Mouse (Mus musculus): ENCODE data around the gene Mlh1. TPM values are rescaled to one million over a fixed set of nuclear protein-coding genes. Genes with fewer than 3 reads are reported as not detected.

The Mlh1 gene
- polyA plus RNA-seq, 1 experiment from 2014 or later = 47.4 TPM

DNA sequence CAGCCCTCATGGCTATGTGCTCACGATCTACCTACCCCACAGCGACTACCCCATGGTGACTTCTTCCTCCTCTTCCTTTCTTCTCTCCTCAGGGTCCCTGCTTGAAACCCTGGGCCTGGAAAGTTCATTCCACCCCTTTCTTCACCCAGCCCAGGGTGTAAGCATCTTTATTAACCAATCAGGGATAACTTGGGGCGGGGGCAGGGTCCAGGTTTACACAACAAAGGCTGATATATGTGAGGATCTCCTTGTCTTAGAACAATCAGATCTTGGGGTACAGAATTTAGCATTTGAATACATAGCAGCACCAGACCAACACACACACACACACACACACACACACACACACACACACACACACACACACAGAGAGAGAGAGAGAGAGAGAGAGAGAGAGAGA lies 13.5 kb upstream of the Mlh1 start:
- Histone ChIP-seq H3K4me3 (no peak overlapping the region), H3K4me1 (peaks cover 13% of the 10 kb centered on the region), H3K9me3 (no peaks in the 10 kb centered on the region), H3K36me3 (no peaks in the 10 kb centered on the region), H3K27ac (replicated peaks) (peak overlapping the region; percentile 30; the same call in 1 of the 2 replicates), H3K27me3 (no peaks in the 10 kb centered on the region), H3K9ac (replicated peaks) (no peak overlapping the region), H3K4me2 (replicated peaks) (no peak overlapping the region)
- 22% methylated on average over 3 of the region's 3 CpGs for WGBS
- no peak for ATAC-seq (ENCODE audit: low FRiP score, low read depth)

DNA sequence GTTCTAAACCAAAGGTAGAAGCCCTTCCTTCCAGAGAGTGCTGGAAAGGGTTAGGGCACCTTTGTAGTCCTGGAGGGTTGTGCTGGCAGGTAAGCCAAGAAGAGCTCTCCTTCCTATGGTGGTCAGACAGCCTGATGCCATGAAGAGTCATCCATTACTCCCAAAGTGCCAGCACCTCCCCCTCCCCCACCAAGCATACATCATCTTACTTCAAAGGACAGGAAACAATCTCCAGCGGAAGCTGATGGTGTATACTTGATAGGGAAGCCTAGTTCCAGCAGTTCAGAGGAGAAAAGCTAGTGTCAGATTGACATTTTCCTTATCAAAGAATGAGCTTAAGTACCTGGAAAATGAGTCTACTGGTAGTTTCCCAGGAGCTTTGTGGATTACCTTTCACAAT lies 3.6 kb upstream of the Mlh1 start:
- H3K27me3 ChIP-seq = no peaks in the 10 kb centered on the region
- no peak for ATAC-seq (ENCODE audit: low FRiP score, low read depth)
- 71% methylated on average over 1 of the region's 1 CpGs for WGBS
- H3K9me3 ChIP-seq = no peaks in the 10 kb centered on the region
- H3K9ac ChIP-seq (replicated peaks) = no peak overlapping the region
- H3K4me1 ChIP-seq = peaks cover 44% of the 10 kb centered on the region
- H3K4me2 ChIP-seq (replicated peaks) = peak overlapping the region; percentile 86
- H3K4me3 ChIP-seq = peak overlapping the region; percentile 18
- H3K36me3 ChIP-seq = peaks cover 37% of the 10 kb centered on the region
- no peak overlapping the region for H3K27ac ChIP-seq (replicated peaks)

DNA sequence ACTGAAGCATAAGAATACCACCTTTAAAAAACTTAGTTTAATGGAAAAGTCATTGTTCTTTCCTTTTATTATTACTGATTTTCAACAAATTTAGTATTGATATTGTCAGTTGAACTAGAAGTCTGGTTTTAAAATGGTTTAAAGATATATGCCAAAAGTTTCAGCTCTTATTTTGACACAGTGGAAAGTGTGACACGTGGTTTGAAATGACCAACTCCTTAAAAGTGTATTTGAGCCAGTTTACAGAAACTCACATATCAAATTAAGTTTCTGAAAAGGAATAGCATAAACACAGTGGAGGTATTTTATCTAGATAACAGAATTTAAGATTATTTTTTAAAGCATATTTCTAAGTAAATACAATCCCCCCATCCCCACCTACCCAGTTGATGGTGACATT lies 2.4 kb upstream of the Mlh1 start:
- no peaks in the 10 kb centered on the region for H3K27me3 ChIP-seq
- peaks cover 45% of the 10 kb centered on the region for H3K4me1 ChIP-seq
- no peak overlapping the region for H3K9ac ChIP-seq (replicated peaks)
- peaks cover 29% of the 10 kb centered on the region for H3K36me3 ChIP-seq
- WGBS = 93% methylated on average over 1 of the region's 1 CpGs
- H3K4me3 ChIP-seq = no peak overlapping the region
- H3K9me3 ChIP-seq = no peaks in the 10 kb centered on the region
- ATAC-seq (ENCODE audit: low FRiP score, low read depth) = no peak
- peak overlapping the region; percentile 86 for H3K4me2 ChIP-seq (replicated peaks)
- H3K27ac ChIP-seq (replicated peaks) = no peak overlapping the region

DNA sequence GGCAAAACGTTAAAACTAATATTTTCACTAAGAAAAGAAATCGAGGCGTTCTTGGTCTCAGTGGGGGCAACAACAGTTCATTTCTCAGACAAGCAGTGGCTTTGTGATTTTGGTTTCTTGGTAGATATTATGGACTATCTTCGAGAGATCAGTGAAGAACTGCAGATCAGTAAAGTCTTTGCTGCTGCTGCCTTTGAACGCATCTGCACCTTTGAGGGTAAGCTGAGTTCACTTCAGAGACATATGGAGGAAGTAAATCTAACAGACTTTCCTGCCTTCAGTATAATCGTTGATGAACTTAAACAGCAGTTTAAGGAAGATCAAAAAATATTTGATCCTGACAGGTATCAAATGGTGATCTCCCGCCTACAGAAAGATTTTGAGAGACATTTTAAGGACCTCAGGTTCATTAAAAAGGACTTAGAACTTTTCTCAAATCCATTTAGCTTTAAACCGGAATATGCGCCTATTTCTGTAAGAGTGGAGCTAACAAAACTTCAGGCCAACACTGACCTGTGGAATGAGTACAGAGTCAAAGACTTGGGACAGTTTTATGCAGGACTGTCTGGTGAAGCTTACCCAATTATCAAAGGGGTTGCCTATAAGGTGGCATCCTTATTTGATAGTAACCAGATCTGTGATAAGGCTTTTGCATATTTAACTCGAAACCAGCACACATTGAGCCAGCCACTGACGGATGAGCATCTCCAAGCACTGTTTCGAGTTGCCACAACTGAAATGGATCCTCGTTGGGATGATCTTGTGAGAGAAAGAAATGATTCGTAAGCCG lies 1.6 kb upstream of the Mlh1 start:
- 79% methylated on average over 15 of the region's 15 CpGs for WGBS
- Histone ChIP-seq H3K4me2 (replicated peaks) (peak overlapping the region; percentile 86), H3K27ac (replicated peaks) (no peak overlapping the region), H3K27me3 (no peaks in the 10 kb centered on the region), H3K4me3 (peak overlapping the region; percentile 82), H3K9ac (replicated peaks) (peak overlapping the region; percentile 93), H3K9me3 (no peaks in the 10 kb centered on the region), H3K4me1 (peaks cover 45% of the 10 kb centered on the region), H3K36me3 (peaks cover 21% of the 10 kb centered on the region)
- no peak for ATAC-seq (ENCODE audit: low FRiP score, low read depth)

DNA sequence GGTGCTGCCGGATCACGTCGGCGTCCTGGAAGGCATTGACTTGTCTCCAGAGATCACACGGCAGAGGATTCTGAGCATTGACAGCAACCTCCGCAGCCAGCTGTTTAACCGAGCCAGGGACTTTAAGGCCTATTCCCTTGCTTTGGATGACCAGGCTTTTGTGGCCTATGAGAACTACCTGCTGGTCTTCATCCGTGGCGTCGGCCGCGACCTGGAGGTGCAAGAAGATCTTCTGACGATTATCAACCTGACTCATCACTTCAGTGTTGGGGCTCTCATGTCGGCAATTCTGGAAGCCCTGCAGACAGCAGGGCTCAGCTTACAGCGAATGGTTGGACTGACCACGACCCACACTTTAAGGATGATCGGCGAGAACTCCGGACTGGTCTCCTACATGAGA lies 765 bp upstream of the Mlh1 start:
- Histone ChIP-seq H3K4me2 (replicated peaks) (peak overlapping the region; percentile 86), H3K36me3 (peaks cover 17% of the 10 kb centered on the region), H3K4me1 (peaks cover 45% of the 10 kb centered on the region), H3K4me3 (peak overlapping the region; percentile 82), H3K9ac (replicated peaks) (peak overlapping the region; percentile 93), H3K27me3 (no peaks in the 10 kb centered on the region), H3K27ac (replicated peaks) (peak overlapping the region; percentile 92), H3K9me3 (no peaks in the 10 kb centered on the region)
- WGBS = 9% methylated on average over 19 of the region's 19 CpGs
- ATAC-seq (ENCODE audit: low FRiP score, low read depth) = no peak

DNA sequence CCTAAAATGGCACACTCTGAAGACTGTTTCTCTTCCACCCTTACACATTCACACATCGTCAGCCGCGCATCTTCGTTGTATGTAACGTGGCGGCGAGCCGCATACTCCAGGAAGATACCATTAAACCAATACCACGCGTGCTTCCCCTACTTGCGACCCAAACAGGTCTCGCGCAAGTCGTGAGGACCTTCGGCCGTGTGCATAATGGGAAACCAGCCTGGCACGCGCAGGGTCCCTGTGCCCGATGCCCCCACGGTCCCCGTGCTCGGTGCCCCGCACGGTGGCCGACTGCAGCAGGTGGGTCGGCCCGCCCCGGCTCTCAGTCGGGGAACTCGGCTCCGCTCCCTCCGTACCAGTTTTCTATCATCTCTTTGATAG lies 546 bp downstream of the Mlh1 start:
- peak overlapping the region; percentile 93 for H3K27ac ChIP-seq (replicated peaks)
- H3K4me1 ChIP-seq = peaks cover 39% of the 10 kb centered on the region
- H3K4me2 ChIP-seq (replicated peaks) = peak overlapping the region; percentile 67
- under 1% methylated on average over 32 of the region's 32 CpGs for WGBS
- H3K9me3 ChIP-seq = no peaks in the 10 kb centered on the region
- peaks cover 17% of the 10 kb centered on the region for H3K36me3 ChIP-seq
- ATAC-seq (ENCODE audit: low FRiP score, low read depth) = peak; percentile 74
- peak overlapping the region; percentile 82 for H3K4me3 ChIP-seq
- no peaks in the 10 kb centered on the region for H3K27me3 ChIP-seq
- peak overlapping the region; percentile 75 for H3K9ac ChIP-seq (replicated peaks)

DNA sequence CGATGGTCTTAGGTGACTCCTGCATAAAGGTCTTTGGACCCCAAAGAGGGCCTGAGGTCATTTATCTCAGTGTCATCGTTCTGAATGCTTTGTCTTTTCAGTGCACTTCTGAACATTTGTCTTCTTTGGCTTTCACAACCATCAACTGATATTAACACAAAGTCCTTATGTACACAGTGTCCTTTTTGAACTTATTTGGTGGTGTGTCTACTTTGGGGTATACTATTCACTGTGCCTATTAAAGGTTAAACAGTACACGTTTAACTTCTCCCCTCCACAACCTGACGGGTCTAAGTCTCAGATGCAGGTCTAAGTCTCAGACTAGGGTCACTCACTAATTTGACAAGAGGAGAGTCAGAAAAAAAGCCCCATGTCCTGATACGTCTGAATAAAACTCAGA lies 985 bp downstream of the Mlh1 start:
- 10% methylated on average over 5 of the region's 5 CpGs for WGBS
- peak overlapping the region; percentile 82 for H3K4me3 ChIP-seq
- H3K36me3 ChIP-seq = peaks cover 13% of the 10 kb centered on the region
- H3K4me2 ChIP-seq (replicated peaks) = peak overlapping the region; percentile 67
- H3K9me3 ChIP-seq = no peaks in the 10 kb centered on the region
- H3K27me3 ChIP-seq = no peaks in the 10 kb centered on the region
- peaks cover 34% of the 10 kb centered on the region for H3K4me1 ChIP-seq
- peak overlapping the region; percentile 75 for H3K9ac ChIP-seq (replicated peaks)
- peak overlapping the region; percentile 93 for H3K27ac ChIP-seq (replicated peaks)
- no peak for ATAC-seq (ENCODE audit: low FRiP score, low read depth)

DNA sequence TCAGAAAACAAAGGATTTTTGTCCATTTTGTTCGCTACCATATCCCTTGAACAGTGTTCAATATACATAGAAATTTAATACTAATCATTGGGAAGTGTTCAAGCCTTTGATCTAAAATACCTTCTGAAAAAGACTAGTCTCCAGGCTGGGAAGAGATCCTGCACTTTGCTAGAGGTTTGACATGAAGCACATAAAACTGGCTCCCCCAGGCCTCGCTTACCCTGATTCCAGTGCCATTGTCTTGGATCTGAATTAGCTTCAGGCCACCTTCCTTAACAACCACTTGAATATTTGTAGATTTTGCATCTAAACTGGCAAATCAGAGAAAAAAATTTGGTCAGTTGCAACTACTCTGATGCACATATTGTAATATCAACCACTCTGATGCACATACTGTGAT lies 3.6 kb downstream of the Mlh1 start:
- Histone ChIP-seq H3K9ac (replicated peaks) (no peak overlapping the region), H3K36me3 (peaks cover 28% of the 10 kb centered on the region), H3K27ac (replicated peaks) (no peak overlapping the region), H3K4me1 (peaks cover 12% of the 10 kb centered on the region), H3K4me2 (replicated peaks) (no peak overlapping the region), H3K4me3 (no peak overlapping the region), H3K27me3 (no peaks in the 10 kb centered on the region), H3K9me3 (no peaks in the 10 kb centered on the region)
- WGBS = 94% methylated on average over 2 of the region's 2 CpGs
- ATAC-seq (ENCODE audit: low FRiP score, low read depth) = no peak

DNA sequence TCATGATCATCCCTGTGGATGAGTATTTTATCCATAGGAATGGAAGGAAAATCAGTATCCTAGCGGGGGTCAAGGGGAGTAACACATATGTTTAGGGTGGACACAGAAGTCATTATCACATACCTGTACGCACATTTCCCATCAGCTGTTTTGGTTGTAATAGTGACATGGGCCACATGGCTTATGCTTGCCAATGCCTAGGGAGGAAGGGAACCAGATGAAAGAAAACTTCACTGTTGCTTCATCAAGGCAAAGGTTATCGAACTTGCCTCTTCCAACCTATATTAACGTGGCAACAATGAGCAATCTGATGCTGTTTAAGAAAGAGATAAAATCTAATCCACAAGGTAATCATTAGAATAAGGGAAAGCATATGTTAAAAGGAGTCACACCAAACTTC lies 10.2 kb downstream of the Mlh1 start:
- Histone ChIP-seq H3K27me3 (no peaks in the 10 kb centered on the region), H3K27ac (replicated peaks) (no peak overlapping the region), H3K9ac (replicated peaks) (no peak overlapping the region), H3K36me3 (peaks cover 67% of the 10 kb centered on the region), H3K4me2 (replicated peaks) (no peak overlapping the region), H3K4me3 (no peak overlapping the region), H3K9me3 (no peaks in the 10 kb centered on the region), H3K4me1 (no peaks in the 10 kb centered on the region)
- 93% methylated on average over 4 of the region's 4 CpGs for WGBS
- no peak for ATAC-seq (ENCODE audit: low FRiP score, low read depth)

DNA sequence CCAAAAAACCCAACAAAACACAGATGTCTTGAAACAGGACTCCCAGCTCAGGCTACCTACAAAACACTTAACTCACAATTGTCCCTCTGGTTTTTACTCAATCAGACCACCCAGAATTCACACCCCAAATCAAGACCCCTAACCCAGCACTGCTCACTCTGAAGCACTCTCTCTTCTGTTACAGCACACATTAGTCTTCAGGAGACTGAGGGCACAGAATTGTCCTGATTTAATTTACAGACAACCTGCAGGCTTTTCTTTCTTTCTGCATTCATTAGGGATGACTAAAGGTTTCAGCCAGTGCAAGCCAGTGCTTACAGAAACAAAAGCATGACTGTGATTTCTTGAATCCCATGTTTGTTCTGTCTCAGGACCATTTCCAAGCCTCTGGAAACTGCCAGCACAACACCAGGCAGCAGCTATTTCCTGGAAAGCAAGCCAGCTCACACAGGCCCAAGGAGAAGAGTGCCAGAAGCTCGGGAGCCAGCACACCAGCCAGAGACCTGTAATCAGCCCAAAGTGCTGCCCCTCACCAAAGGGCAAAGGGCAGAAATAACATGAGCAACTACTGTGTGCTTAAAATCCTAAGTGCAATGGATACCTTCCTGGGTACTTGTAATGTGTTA lies 11.1 kb downstream of the Mlh1 start:
- whole genome bisulfite sequencing = 69% methylated on average over 1 of the region's 1 CpGs
- Histone ChIP-seq H3K36me3 (peaks cover 69% of the 10 kb centered on the region), H3K4me3 (no peak overlapping the region), H3K9me3 (no peaks in the 10 kb centered on the region), H3K9ac (replicated peaks) (no peak overlapping the region), H3K4me1 (no peaks in the 10 kb centered on the region), H3K4me2 (replicated peaks) (no peak overlapping the region), H3K27ac (replicated peaks) (no peak overlapping the region), H3K27me3 (no peaks in the 10 kb centered on the region)
- ATAC-seq (ENCODE audit: low FRiP score, low read depth) = no peak

DNA sequence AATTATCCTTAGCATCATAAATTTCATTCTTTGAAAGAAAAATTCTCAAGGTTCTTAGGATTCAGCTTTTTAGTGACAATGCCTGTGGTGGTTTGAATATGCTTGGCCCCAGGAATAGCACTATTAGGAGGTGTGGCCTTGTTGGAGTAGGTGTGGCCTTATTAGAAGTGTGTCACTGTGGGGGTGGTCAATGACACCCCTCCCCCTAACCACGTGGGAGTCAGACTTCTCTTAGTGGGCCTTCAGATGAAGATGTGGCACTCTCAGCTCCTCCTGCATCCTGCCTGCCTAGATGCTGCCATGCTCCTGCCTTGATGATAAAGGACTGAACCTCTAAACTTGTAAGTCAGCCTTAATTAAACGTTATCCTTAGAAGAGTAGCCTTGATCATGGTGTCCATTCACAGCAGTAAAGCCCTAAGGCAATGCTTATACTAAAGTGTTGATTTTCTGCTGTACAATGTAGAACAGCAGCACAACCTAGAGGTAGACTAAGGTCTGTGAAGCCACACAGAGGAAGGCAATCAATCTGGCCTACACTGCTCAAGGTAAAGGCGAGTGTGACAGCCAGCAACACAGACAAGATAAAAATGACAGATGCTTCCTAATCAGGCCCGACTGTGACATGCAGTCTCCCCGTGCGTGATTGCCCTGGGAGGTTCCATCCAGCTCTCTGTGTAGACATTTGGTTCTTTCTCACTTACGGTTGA lies 19.3 kb downstream of the Mlh1 start:
- no peaks in the 10 kb centered on the region for H3K4me1 ChIP-seq
- no peak overlapping the region for H3K27ac ChIP-seq (replicated peaks)
- ATAC-seq (ENCODE audit: low FRiP score, low read depth) = no peak
- H3K4me2 ChIP-seq (replicated peaks) = no peak overlapping the region
- H3K4me3 ChIP-seq = no peak overlapping the region
- WGBS = 84% methylated on average over 7 of the region's 7 CpGs
- no peaks in the 10 kb centered on the region for H3K27me3 ChIP-seq
- no peaks in the 10 kb centered on the region for H3K9me3 ChIP-seq
- peaks cover 81% of the 10 kb centered on the region for H3K36me3 ChIP-seq
- H3K9ac ChIP-seq (replicated peaks) = no peak overlapping the region

DNA sequence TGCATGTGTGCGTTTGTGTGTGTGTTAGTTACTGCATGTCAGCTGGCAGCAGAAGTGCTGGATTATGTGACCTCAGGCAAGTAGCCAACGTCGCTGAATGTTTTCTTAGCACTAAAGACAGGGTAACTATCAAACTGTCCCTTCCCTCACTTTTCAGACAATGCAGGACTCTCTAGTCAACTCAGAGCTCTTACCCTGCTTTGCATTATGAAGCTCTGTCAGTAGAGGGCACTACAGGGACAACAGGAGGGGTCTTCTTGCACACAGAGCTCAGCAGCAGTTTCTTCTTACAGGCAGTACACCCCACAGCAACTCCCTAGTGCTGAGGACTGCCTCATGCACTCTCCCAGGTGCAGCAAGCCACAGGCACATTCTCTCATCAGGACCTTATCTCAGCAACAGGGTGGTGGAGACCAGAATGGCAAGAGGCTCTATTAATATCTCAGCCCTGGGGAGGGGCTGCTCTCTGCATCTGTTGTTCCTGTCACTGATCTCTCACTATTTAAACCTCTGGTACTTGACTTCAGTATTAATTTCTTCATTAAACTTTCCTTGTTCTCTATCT lies 23.8 kb downstream of the Mlh1 start:
- WGBS = 86% methylated on average over 3 of the region's 3 CpGs
- Histone ChIP-seq H3K4me1 (no peaks in the 10 kb centered on the region), H3K9ac (replicated peaks) (no peak overlapping the region), H3K27ac (replicated peaks) (no peak overlapping the region), H3K9me3 (no peaks in the 10 kb centered on the region), H3K4me3 (no peak overlapping the region), H3K36me3 (peaks cover 78% of the 10 kb centered on the region), H3K4me2 (replicated peaks) (no peak overlapping the region), H3K27me3 (no peaks in the 10 kb centered on the region)
- no peak for ATAC-seq (ENCODE audit: low FRiP score, low read depth)
